Mouse (Mus musculus): Measurements from ENCODE around the gene Tapt1.

GRCm38 (mm10) chr5:44158458-44158857 is 68.0 kb downstream of the Tapt1 start:
- no peak for TF ChIP-seq CTCF (IDR thresholded peaks at IDR 0.05; ENCODE audit: low read depth)
- TF ChIP-seq EP300 (IDR thresholded peaks at IDR 0.05; ENCODE audit: low read depth), result no peak
